Mouse (Mus musculus): ENCODE measurements around the gene Afmid.
A peak's percentile ranks its signal among the peaks of the same experiment; 100 is the strongest.

- TF ChIP-seq MXI1 (IDR thresholded peaks at IDR 0.05; ENCODE audit: low read depth, low read length) (no peak), SIN3A (IDR thresholded peaks at IDR 0.05; ENCODE audit: low read length) (0 out of 2 replicates have a peak, but pooled peaks have one; percentile 1), CTCF (IDR thresholded peaks at IDR 0.05 in 2 of 3, conservative IDR thresholded peaks at IDR 0.05 in 1 of 3; ENCODE audit: control insufficient read depth in 1 of 3, insufficient read depth in 1 of 3, low read depth in 2 of 3, low read length in 3 of 3, poor library complexity in 1 of 3, severe bottlenecking in 1 of 3) (no peak), TCF12 (IDR thresholded peaks at IDR 0.05; ENCODE audit: low read depth, low read length) (0 out of 2 replicates have a peak, but pooled peaks have one; percentile 16), EP300 (IDR thresholded peaks at IDR 0.05; ENCODE audit: low read depth in 1 of 2, low read length in 2 of 2) (no peak), POLR2A (IDR thresholded peaks at IDR 0.05; ENCODE audit: control insufficient read depth in 1 of 2, insufficient read depth in 1 of 2, low read depth in 1 of 2, low read length in 2 of 2, poor library complexity in 1 of 2) (no peak), POLR2AphosphoS5 (IDR thresholded peaks at IDR 0.05; ENCODE audit: borderline replicate concordance, low read depth, low read length) (no peak; the same call in 1 of the 2 replicates), GABPA (IDR thresholded peaks at IDR 0.05; ENCODE audit: low read depth, low read length) (no peak), USF1 (IDR thresholded peaks at IDR 0.05; ENCODE audit: low read depth, low read length) (no peak), RCOR1 (IDR thresholded peaks at IDR 0.05; ENCODE audit: low read depth, low read length) (peak; percentile 64)
Measured at GRCm38 (mm10) chr11:117848271-117848984, 22.7 kb downstream of the Afmid start.
